Mouse (Mus musculus) neural tube, embryonic 14.5 days (tissue): ENCODE measurements around the gene Actg2. TPM values are rescaled to one million over a fixed set of nuclear protein-coding genes. Genes with fewer than 3 reads are reported as not detected.
"Not testable (repeated sequence)": the region's sequence is repeated elsewhere in the genome, so short reads cannot be mapped to it uniquely, and the experiment has no call there.

Experiments used
- ATAC-seq: fragments of 200-750 bp; cut with Nextera tagmentation; 2 replicates; pipeline ENCODE4 v1.8.0; 2017; ENCODE audit warnings: low read depth, mild to moderate bottlenecking, moderate TSS enrichment, moderate library complexity
- H3K27ac ChIP-seq: fragments of 300-500 bp; sonication (generic); 2 replicates; pipeline ENCODE4 v1.5.1; 2014; ENCODE audit warnings: low read depth, mild to moderate bottlenecking, control low read depth, low read length, moderate library complexity, mixed read lengths
- H3K27me3 ChIP-seq: fragments of 300-500 bp; sonication (generic); 2 replicates; pipeline ENCODE4 v1.6.1; 2014; ENCODE audit warnings: low read length; ENCODE audit not compliant: control insufficient read depth, insufficient read depth
- H3K36me3 ChIP-seq: fragments of 300-500 bp; sonication (generic); 2 replicates; pipeline ENCODE4 v1.6.1; 2014; ENCODE audit warnings: low read length, mixed read lengths; ENCODE audit not compliant: control insufficient read depth, insufficient read depth
- H3K4me1 ChIP-seq: fragments of 300-500 bp; sonication (generic); 2 replicates; pipeline ENCODE4 v1.6.1; 2014; ENCODE audit warnings: low read length; ENCODE audit not compliant: control insufficient read depth, insufficient read depth
- H3K4me2 ChIP-seq: fragments of 300-500 bp; sonication (generic); 2 replicates; pipeline ENCODE4 v1.6.1; 2014; ENCODE audit warnings: mild to moderate bottlenecking, low read depth, low read length, control low read depth
- H3K4me3 ChIP-seq: fragments of 300-500 bp; sonication (generic); 2 replicates; pipeline ENCODE4 v1.5.1; 2014; ENCODE audit warnings: low read depth, low read length, control low read depth, mixed read lengths
- H3K9ac ChIP-seq: fragments of 300-500 bp; sonication (generic); replicated peaks from 2 replicates; pipeline ENCODE4 v1.6.1; 2014; ENCODE audit warnings: low read depth, mild to moderate bottlenecking, control low read depth, low read length, mixed read lengths
- H3K9me3 ChIP-seq: fragments of 300-500 bp; sonication (generic); 2 replicates; pipeline ENCODE4 v1.6.1; 2016; ENCODE audit warnings: low read length; ENCODE audit not compliant: control insufficient read depth
- WGBS: fragments of 180-500 bp; shearing (Covaris S2); extraction: QIAGEN DNeasy Blood & Tissue Kit; methylation state at CpG from one replicate; pipeline ENCODE4 v1.1.7; 2014; 5-methylcytosine and 5-hydroxymethylcytosine counted together
- polyA plus RNA-seq: library from polyadenylated mRNA; unstranded; fragments of >200 nt; fragmentation: Nextera tagmentation; extraction: Ambion mirVana; gene quantifications from 2 replicates; pipeline ENCODE4 v1.2.1, GENCODE M21; 2014

Gene Actg2
- polyA plus RNA-seq = 0.80 and 1.1 TPM in 2 replicates

GRCm38 (mm10) chr6:83536028-83536794, at the start of gene Actg2:
Gene Actg2 (minus strand): TSS chr6:83536265.
- no peaks in the 10 kb centered on the region for H3K9me3 ChIP-seq
- WGBS = 64% methylated on average over 12 of the region's 12 CpGs
- no peak for ATAC-seq
- H3K4me3 ChIP-seq = no peak within 1 kb of the TSS
- H3K36me3 ChIP-seq = no peaks in the 10 kb centered on the region
- no peaks in the 10 kb centered on the region for H3K4me1 ChIP-seq
- no peak within 1 kb of the TSS for H3K4me2 ChIP-seq
- no peak within 1 kb of the TSS for H3K27ac ChIP-seq
- H3K9ac ChIP-seq = no peak within 1 kb of the TSS
- no peaks in the 10 kb centered on the region for H3K27me3 ChIP-seq

- not testable (repeated sequence) for H3K36me3 ChIP-seq, H3K4me2 ChIP-seq, ATAC-seq, H3K4me3 ChIP-seq, H3K27ac ChIP-seq, H3K4me1 ChIP-seq, H3K9ac ChIP-seq, H3K9me3 ChIP-seq, H3K27me3 ChIP-seq
- WGBS = 88% methylated on average over 9 of the region's 9 CpGs
Observed at GRCm38 (mm10) chr6:83585328-83585727, 49.3 kb upstream of the Actg2 start.

DNA sequence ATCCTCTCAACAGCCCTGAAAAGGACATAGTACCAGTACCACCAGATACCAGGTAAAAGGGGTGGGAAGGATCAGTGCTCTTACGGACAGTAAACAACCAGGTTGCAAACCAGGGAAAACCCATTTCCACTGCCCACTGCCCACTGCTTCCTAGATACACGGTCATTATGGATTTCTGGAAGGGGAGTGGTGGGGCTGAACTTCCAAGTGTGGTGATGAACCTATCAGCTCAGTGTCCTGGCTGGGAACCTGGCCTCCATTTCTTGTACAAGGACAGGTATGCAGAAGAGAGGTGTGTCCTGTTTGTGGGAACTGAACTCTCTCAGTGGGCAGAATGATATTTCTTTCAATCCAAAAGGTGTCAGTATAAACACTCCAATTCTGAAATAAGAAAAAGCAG, 47.5 kb upstream of the Actg2 start:
- H3K9me3 ChIP-seq = no peaks in the 10 kb centered on the region
- WGBS = 80% methylated on average over 2 of the region's 2 CpGs
- ATAC-seq = no peak
- H3K4me2 ChIP-seq = no peak overlapping the region
- no peak overlapping the region for H3K9ac ChIP-seq
- no peaks in the 10 kb centered on the region for H3K27me3 ChIP-seq
- no peak overlapping the region for H3K27ac ChIP-seq
- no peaks in the 10 kb centered on the region for H3K36me3 ChIP-seq
- H3K4me1 ChIP-seq = no peaks in the 10 kb centered on the region
- H3K4me3 ChIP-seq = no peak overlapping the region

GRCm38 (mm10) chr6:83582938-83583270, 46.8 kb upstream of the Actg2 start:
- H3K4me1 ChIP-seq = no peaks in the 10 kb centered on the region
- H3K9me3 ChIP-seq = no peaks in the 10 kb centered on the region
- no peaks in the 10 kb centered on the region for H3K27me3 ChIP-seq
- WGBS = 3% methylated on average over 6 of the region's 6 CpGs
- H3K4me3 ChIP-seq = no peak overlapping the region
- H3K36me3 ChIP-seq = no peaks in the 10 kb centered on the region
- H3K27ac ChIP-seq = no peak overlapping the region
- H3K9ac ChIP-seq = no peak overlapping the region
- peak overlapping the region; percentile 16; the same call in 1 of the 2 replicates for H3K4me2 ChIP-seq
- peak; percentile 79; the same call in 1 of the 2 replicates for ATAC-seq

DNA sequence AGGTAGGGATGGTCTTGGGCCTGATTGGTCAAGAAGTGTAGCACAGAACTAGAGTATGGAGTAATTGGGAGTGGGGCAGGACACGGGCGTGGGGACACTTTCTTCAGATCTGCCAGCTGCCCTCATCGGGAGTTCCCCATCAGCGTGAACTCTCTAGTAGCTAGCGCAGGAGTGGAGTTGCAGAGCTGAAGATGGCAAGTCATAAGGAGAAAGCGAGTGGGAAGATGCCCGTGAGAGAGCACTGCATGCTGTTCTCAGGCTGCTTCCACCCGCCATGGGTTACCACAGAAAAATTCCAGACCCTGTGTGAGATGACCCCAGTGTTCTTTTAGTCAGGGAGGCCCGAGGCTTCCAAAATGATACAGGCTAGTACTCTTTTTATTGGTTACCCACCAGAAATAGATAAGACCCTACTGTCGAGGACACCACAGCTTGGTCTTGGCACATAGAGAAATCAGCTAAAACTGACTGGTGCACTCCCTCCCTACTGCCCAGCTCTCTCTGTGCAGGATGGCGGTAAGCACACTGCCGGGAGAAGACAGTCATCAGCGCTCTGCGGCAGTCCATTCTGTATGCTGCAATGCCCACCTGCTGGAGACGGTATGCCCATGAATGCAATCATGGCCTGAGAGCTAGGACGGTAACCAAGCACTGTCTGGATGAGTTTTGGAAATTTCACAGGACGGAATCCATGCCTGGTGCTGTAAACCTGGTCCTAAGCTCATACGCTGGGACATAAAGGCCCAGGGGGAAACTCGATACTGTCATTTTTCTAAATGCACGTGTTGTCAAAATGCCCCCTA, 46.3 kb upstream of the Actg2 start:
- H3K4me2 ChIP-seq = peak overlapping the region; percentile 16; the same call in 1 of the 2 replicates
- no peaks in the 10 kb centered on the region for H3K36me3 ChIP-seq
- no peak overlapping the region for H3K27ac ChIP-seq
- no peaks in the 10 kb centered on the region for H3K4me1 ChIP-seq
- no peak overlapping the region for H3K4me3 ChIP-seq
- H3K9ac ChIP-seq = no peak overlapping the region
- H3K9me3 ChIP-seq = no peaks in the 10 kb centered on the region
- 44% methylated on average over 20 of the region's 20 CpGs for WGBS
- H3K27me3 ChIP-seq = no peaks in the 10 kb centered on the region
- 0 out of 2 replicates have a peak, but pooled peaks have one; percentile 21 for ATAC-seq

DNA sequence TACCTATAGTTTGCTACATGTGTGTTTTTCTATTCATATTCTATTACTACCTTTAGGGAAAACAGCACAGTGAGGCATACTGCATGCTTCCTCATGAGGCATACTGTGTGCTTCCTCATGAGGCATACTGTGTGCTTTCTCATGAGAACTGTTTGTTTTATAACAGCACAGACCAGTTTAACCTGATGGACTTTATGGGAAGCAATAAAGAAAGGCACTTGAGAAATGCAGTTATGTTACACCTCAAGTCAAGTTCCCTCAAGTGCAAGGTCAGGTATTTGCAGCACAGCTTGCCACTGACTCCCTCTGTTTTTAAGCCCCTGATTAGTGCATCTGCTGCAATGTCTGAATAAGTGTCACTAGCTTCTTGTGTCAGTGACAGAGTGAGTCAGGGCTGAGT, 41.5 kb upstream of the Actg2 start:
- H3K9me3 ChIP-seq = no peaks in the 10 kb centered on the region
- no peak overlapping the region for H3K27ac ChIP-seq
- no peak overlapping the region for H3K9ac ChIP-seq
- 0 out of 2 replicates have a peak, but pooled peaks cover 2% of the 10 kb centered on the region for H3K4me1 ChIP-seq
- no peak for ATAC-seq
- H3K4me3 ChIP-seq = no peak overlapping the region
- no peaks in the 10 kb centered on the region for H3K27me3 ChIP-seq
- H3K36me3 ChIP-seq = no peaks in the 10 kb centered on the region
- no peak overlapping the region for H3K4me2 ChIP-seq

GRCm38 (mm10) chr6:83575609-83576008, 39.5 kb upstream of the Actg2 start:
- Histone ChIP-seq H3K9ac (no peak overlapping the region), H3K4me3 (no peak overlapping the region), H3K9me3 (no peaks in the 10 kb centered on the region), H3K27ac (no peak overlapping the region), H3K27me3 (no peaks in the 10 kb centered on the region), H3K4me2 (no peak overlapping the region), H3K4me1 (peaks cover 9% of the 10 kb centered on the region), H3K36me3 (no peaks in the 10 kb centered on the region)
- no peak for ATAC-seq
- 86% methylated on average over 4 of the region's 4 CpGs for WGBS

DNA sequence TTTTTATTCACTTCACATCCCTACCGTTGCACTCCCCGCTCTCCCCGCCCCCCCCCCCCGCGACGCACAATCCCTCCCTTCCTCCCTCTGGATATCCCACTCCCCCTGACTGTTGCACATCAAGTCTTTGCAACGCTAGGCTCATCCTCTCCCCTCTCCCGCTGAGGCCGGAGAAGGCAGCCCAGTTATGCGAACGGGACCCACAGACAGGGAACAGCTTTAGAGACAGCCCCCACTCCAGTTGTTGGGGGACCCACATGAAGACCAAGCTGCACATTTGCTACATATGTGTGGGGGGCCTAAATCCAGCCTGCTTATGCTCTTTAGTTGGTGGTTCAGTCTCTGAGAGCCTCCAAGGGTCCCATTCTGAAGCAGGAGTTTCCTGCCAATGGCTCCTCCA, 36.6 kb upstream of the Actg2 start, which contains the start of gene Stambp:
Stambp (minus strand) TSS at position 59 of the 400 bp plus-strand sequence.
- peaks cover 9% of the 10 kb centered on the region for H3K4me1 ChIP-seq
- H3K9ac ChIP-seq = peak within 1 kb of the TSS; percentile 84
- H3K27me3 ChIP-seq = no peaks in the 10 kb centered on the region
- peak within 1 kb of the TSS; percentile 83 for H3K27ac ChIP-seq
- H3K4me2 ChIP-seq = peak within 1 kb of the TSS; percentile 77
- peak; percentile 85 for ATAC-seq
- no peaks in the 10 kb centered on the region for H3K9me3 ChIP-seq
- H3K36me3 ChIP-seq = peaks cover 5% of the 10 kb centered on the region; the same call in 1 of the 2 replicates
- WGBS = 0% methylated on average over 5 of the region's 11 CpGs
- peak within 1 kb of the TSS; percentile 66 for H3K4me3 ChIP-seq
